In genomic region chr14:120910733-120911324, GRCm38 (mm10) we compare ENCODE assay signal across 8 mouse cellular contexts. TPM values are rescaled to one million over a fixed set of nuclear protein-coding genes. Genes with fewer than 3 reads are reported as not detected.
DNase-seq lines count a peak whose midpoint lies in the region; ATAC-seq and TF ChIP-seq lines count a peak whose summit lies in the region.

TSS of gene Ipo5 (plus strand) at chr14:120911224.

- TF ChIP-seq CTCF in liver, embryonic 14.5 days (IDR thresholded peaks at IDR 0.05; ENCODE audit: low read depth) = no peak
- peak; percentile 8; the same call in 1 of the 2 replicates for TF ChIP-seq CTCF in stomach, postnatal 0 days (IDR thresholded peaks at IDR 0.05; ENCODE audit: low read depth)

- peak within 1 kb of the TSS; percentile 89 for H3K9ac ChIP-seq in heart, embryonic 15.5 days
- peak within 1 kb of the TSS; percentile 80 for H3K9ac ChIP-seq in liver, embryonic 14.5 days (replicated peaks)
- H3K9ac ChIP-seq in neural tube, embryonic 11.5 days (ENCODE audit: low read length) = peak within 1 kb of the TSS; percentile 83
- H3K9ac ChIP-seq in stomach, postnatal 0 days (ENCODE audit: low read length) = peak within 1 kb of the TSS; percentile 87

- H3K9me3 ChIP-seq in forebrain, embryonic 10.5 days = no peaks in the 10 kb centered on the region
- no peaks in the 10 kb centered on the region for H3K9me3 ChIP-seq in heart, embryonic 15.5 days (replicated peaks)
- H3K9me3 ChIP-seq in liver, embryonic 14.5 days (ENCODE audit: control insufficient read depth, low read length) = no peaks in the 10 kb centered on the region
- no peaks in the 10 kb centered on the region for H3K9me3 ChIP-seq in neural tube, embryonic 11.5 days (ENCODE audit: control insufficient read depth, low read length)
- H3K9me3 ChIP-seq in stomach, postnatal 0 days (ENCODE audit: control insufficient read depth, low read length) = no peaks in the 10 kb centered on the region

- under 1% methylated on average over 82 of the region's 83 CpGs for WGBS in forebrain, embryonic 10.5 days
- WGBS in heart, embryonic 15.5 days = under 1% methylated on average over 78 of the region's 83 CpGs
- WGBS in liver, embryonic 14.5 days (ENCODE audit: insufficient replicate concordance) = under 1% methylated on average over 48 of the region's 83 CpGs
- under 1% methylated on average over 51 of the region's 83 CpGs for WGBS in neural tube, embryonic 11.5 days
- under 1% methylated on average over 29 of the region's 83 CpGs for WGBS in stomach, postnatal 0 days

- peak; percentile 89 for DNase-seq in c-Kit-negative CD71-positive TER-119-positive erythroid progenitor cells, embryonic 14.5 days (ENCODE audit: low read depth, low spot score)
- peak; percentile 97 for DNase-seq in forebrain, embryonic 10.5 days (ENCODE audit: extremely low spot score, low spot score)
- DNase-seq in kidney, postnatal 25 days = peak; percentile 95 to 99
- DNase-seq in liver, embryonic 14.5 days (ENCODE audit: low read depth in 3 of 3, low spot score in 3 of 3) = peak; percentile 92 to 93 (median 93)
- DNase-seq in neural tube, embryonic 11.5 days (ENCODE audit: low spot score) = peak; percentile 99
- DNase-seq in stomach, postnatal 0 days (ENCODE audit: low spot score) = peak; percentile 98

- TF ChIP-seq EP300 in liver, embryonic 14.5 days (IDR thresholded peaks at IDR 0.05; ENCODE audit: low read depth) = no peak
- TF ChIP-seq EP300 in stomach, postnatal 0 days (optimal IDR thresholded peaks at IDR 0.05) = no peak

- peaks cover 21% of the 10 kb centered on the region for H3K36me3 ChIP-seq in forebrain, embryonic 10.5 days (replicated peaks)
- H3K36me3 ChIP-seq in heart, embryonic 15.5 days = no peaks in the 10 kb centered on the region
- no peaks in the 10 kb centered on the region; the same call in 1 of the 2 replicates for H3K36me3 ChIP-seq in liver, embryonic 14.5 days (replicated peaks; ENCODE audit: control insufficient read depth, insufficient read depth, low read depth)
- no peaks in the 10 kb centered on the region for H3K36me3 ChIP-seq in neural tube, embryonic 11.5 days (ENCODE audit: control insufficient read depth, insufficient read depth, low read length)
- H3K36me3 ChIP-seq in stomach, postnatal 0 days (ENCODE audit: control insufficient read depth, insufficient read depth, low read length) = no peaks in the 10 kb centered on the region

- no peaks in the 10 kb centered on the region for H3K27me3 ChIP-seq in forebrain, embryonic 10.5 days (ENCODE audit: poor library complexity, severe bottlenecking)
- no peaks in the 10 kb centered on the region for H3K27me3 ChIP-seq in heart, embryonic 15.5 days
- H3K27me3 ChIP-seq in liver, embryonic 14.5 days (ENCODE audit: control insufficient read depth, insufficient read depth, low read length) = no peaks in the 10 kb centered on the region
- H3K27me3 ChIP-seq in neural tube, embryonic 11.5 days (ENCODE audit: control insufficient read depth, insufficient read depth, low read length) = no peaks in the 10 kb centered on the region
- no peaks in the 10 kb centered on the region for H3K27me3 ChIP-seq in stomach, postnatal 0 days (ENCODE audit: control insufficient read depth, insufficient read depth, low read length)

- ATAC-seq in CD4-positive, CD25-positive, alpha-beta regulatory T cell, adult 4 months = peak; percentile 87
- peak; percentile 97 for ATAC-seq in heart, embryonic 15.5 days (replicated peaks; ENCODE audit: insufficient number of reproducible peaks, insufficient read depth, low FRiP score, low read depth)
- ATAC-seq in liver, embryonic 14.5 days (ENCODE audit: insufficient read depth) = peak; percentile 94
- ATAC-seq in neural tube, embryonic 11.5 days (ENCODE audit: insufficient read depth, low FRiP score, low TSS enrichment) = peak; percentile 95
- ATAC-seq in stomach, postnatal 0 days (ENCODE audit: low FRiP score, low TSS enrichment) = peak; percentile 99

- peaks cover 40% of the 10 kb centered on the region for H3K4me1 ChIP-seq in forebrain, embryonic 10.5 days
- H3K4me1 ChIP-seq in heart, embryonic 15.5 days (replicated peaks) = peaks cover 10% of the 10 kb centered on the region
- peaks cover 0 to 3% of the 10 kb centered on the region in 2 experiments; a peak in 3 of 4 replicates for H3K4me1 ChIP-seq in liver, embryonic 14.5 days (replicated peaks; ENCODE audit: control insufficient read depth in 2 of 2, insufficient read depth in 2 of 2, low read length in 1 of 2)
- H3K4me1 ChIP-seq in neural tube, embryonic 11.5 days (ENCODE audit: control insufficient read depth, insufficient read depth, low read length) = peaks cover 8% of the 10 kb centered on the region; the same call in 1 of the 2 replicates
- H3K4me1 ChIP-seq in stomach, postnatal 0 days (replicated peaks; ENCODE audit: control insufficient read depth, insufficient read depth) = no peaks in the 10 kb centered on the region

- peak within 1 kb of the TSS; percentile 94 for H3K27ac ChIP-seq in forebrain, embryonic 10.5 days
- H3K27ac ChIP-seq in heart, embryonic 15.5 days = peak within 1 kb of the TSS; percentile 93
- peak within 1 kb of the TSS; percentile 34 for H3K27ac ChIP-seq in liver, embryonic 14.5 days
- H3K27ac ChIP-seq in neural tube, embryonic 11.5 days (ENCODE audit: low read depth, low read length) = peak within 1 kb of the TSS; percentile 93
- H3K27ac ChIP-seq in stomach, postnatal 0 days (replicated peaks) = peak within 1 kb of the TSS; percentile 97

- peak within 1 kb of the TSS; percentile 86 for H3K4me3 ChIP-seq in forebrain, embryonic 10.5 days
- peak within 1 kb of the TSS; percentile 82 for H3K4me3 ChIP-seq in heart, embryonic 15.5 days
- peak within 1 kb of the TSS; percentile 84 to 87 for H3K4me3 ChIP-seq in liver, embryonic 14.5 days (ENCODE audit: insufficient read depth in 1 of 2, low read depth in 2 of 2, low read length in 2 of 2)
- H3K4me3 ChIP-seq in neural tube, embryonic 11.5 days (ENCODE audit: low read depth, low read length) = peak within 1 kb of the TSS; percentile 95
- peak within 1 kb of the TSS; percentile 76 for H3K4me3 ChIP-seq in stomach, postnatal 0 days (ENCODE audit: low read depth, low read length)

- H3K4me2 ChIP-seq in heart, embryonic 15.5 days = peak within 1 kb of the TSS; percentile 87
- peak within 1 kb of the TSS; percentile 91 for H3K4me2 ChIP-seq in liver, embryonic 14.5 days (ENCODE audit: low read depth)
- H3K4me2 ChIP-seq in neural tube, embryonic 11.5 days (ENCODE audit: low read depth) = peak within 1 kb of the TSS; percentile 80
- peak within 1 kb of the TSS; percentile 95 for H3K4me2 ChIP-seq in stomach, postnatal 0 days (replicated peaks; ENCODE audit: low read depth)

RNA-seq across cellular contexts. Expression of gene Ipo5, which starts in this region (rescaled TPM):
- 10 to 100 TPM; 39.4 to 50.7 TPM for polyA plus RNA-seq in CD4-positive, CD25-positive, alpha-beta regulatory T cell, adult 4 months (2017; shearing (Covaris generic))
- 187 and 188 TPM in 2 replicates for polyA plus RNA-seq in forebrain, embryonic 10.5 days (2016; fragmentation: Nextera tagmentation; extraction: Ambion mirVana)
- polyA plus RNA-seq in heart, embryonic 15.5 days (2015; fragmentation: Nextera tagmentation; extraction: Ambion mirVana) = 55.3 and 62.8 TPM in 2 replicates
- polyA plus RNA-seq in liver, embryonic 14.5 days (2012; rRNA removed) = 29.4 and 41.9 TPM in 2 replicates
- 48.4 and 53.4 TPM in 2 replicates for polyA plus RNA-seq in liver, embryonic 14.5 days (2014; fragmentation: Nextera tagmentation; extraction: Ambion mirVana)
- polyA plus RNA-seq in neural tube, embryonic 11.5 days (2014; fragmentation: Nextera tagmentation; extraction: Ambion mirVana) = 139 and 149 TPM in 2 replicates
- 30.7 and 31.5 TPM in 2 replicates for polyA plus RNA-seq in stomach, postnatal 0 days (2015; fragmentation: Nextera tagmentation; extraction: Ambion mirVana)

Comparison
In these comparisons a context has a peak if more than half of its experiments do, and no peak if none do; other contexts are left out.
1. Peak in every context shown above with its lines: DNase-seq, ATAC-seq, H3K4me3 ChIP-seq and H3K27ac ChIP-seq.
2. H3K27ac ChIP-seq: peak in every context shown above with its lines; median percentile 97 in stomach, postnatal 0 days; 94 in forebrain, embryonic 10.5 days; 93 in heart, embryonic 15.5 days; 93 in neural tube, embryonic 11.5 days; 34 in liver, embryonic 14.5 days.